Mouse (Mus musculus): Measurements from ENCODE around the gene Mas1. TPM values are rescaled to one million over a fixed set of nuclear protein-coding genes. Genes with fewer than 3 reads are reported as not detected.

Gene Mas1
- polyA plus RNA-seq, 1 experiment from 2014 or later, result 1.3 TPM

- 81% methylated on average over 10 of the region's 10 CpGs for WGBS
- no peak overlapping the region for H3K27ac ChIP-seq
- H3K4me1 ChIP-seq, result peaks cover 23% of the 10 kb centered on the region
- H3K36me3 ChIP-seq, result no peaks in the 10 kb centered on the region
- H3K4me2 ChIP-seq (replicated peaks), result no peak overlapping the region
- H3K27me3 ChIP-seq, result no peaks in the 10 kb centered on the region
- H3K4me3 ChIP-seq, result no peak overlapping the region
- H3K9me3 ChIP-seq, result no peaks in the 10 kb centered on the region
- H3K9ac ChIP-seq, result no peak overlapping the region
- no peak for ATAC-seq (ENCODE audit: insufficient number of reproducible peaks, insufficient read depth, low FRiP score, low TSS enrichment)
Measured at GRCm38 (mm10) chr17:12866853-12867252, 1.1 kb downstream of the Mas1 start.

GRCm38 (mm10) chr17:12865407-12865806 lies 2.5 kb downstream of the Mas1 start:
- peaks cover 21% of the 10 kb centered on the region for H3K4me1 ChIP-seq
- H3K9ac ChIP-seq, result no peak overlapping the region
- no peak for ATAC-seq (ENCODE audit: insufficient number of reproducible peaks, insufficient read depth, low FRiP score, low TSS enrichment)
- no peak overlapping the region for H3K27ac ChIP-seq
- H3K36me3 ChIP-seq, result no peaks in the 10 kb centered on the region
- H3K4me2 ChIP-seq (replicated peaks), result no peak overlapping the region
- H3K27me3 ChIP-seq, result no peaks in the 10 kb centered on the region
- WGBS, result 52% methylated on average over 3 of the region's 3 CpGs
- H3K4me3 ChIP-seq, result no peak overlapping the region
- H3K9me3 ChIP-seq, result no peaks in the 10 kb centered on the region

- Histone ChIP-seq H3K4me2 (replicated peaks) (no peak overlapping the region), H3K9me3 (no peaks in the 10 kb centered on the region), H3K9ac (no peak overlapping the region), H3K36me3 (no peaks in the 10 kb centered on the region), H3K27me3 (no peaks in the 10 kb centered on the region), H3K27ac (no peak overlapping the region), H3K4me1 (peaks cover 13% of the 10 kb centered on the region), H3K4me3 (no peak overlapping the region)
- no peak for ATAC-seq (ENCODE audit: insufficient number of reproducible peaks, insufficient read depth, low FRiP score, low TSS enrichment)
Measured at GRCm38 (mm10) chr17:12864111-12864510, 3.8 kb downstream of the Mas1 start.

GRCm38 (mm10) chr17:12859006-12859520 lies 8.9 kb downstream of the Mas1 start:
- no peak for ATAC-seq (ENCODE audit: insufficient number of reproducible peaks, insufficient read depth, low FRiP score, low TSS enrichment)
- no peak overlapping the region for H3K9ac ChIP-seq

GRCm38 (mm10) chr17:12858072-12858471 lies 9.9 kb downstream of the Mas1 start:
- no peak overlapping the region for H3K4me3 ChIP-seq
- ATAC-seq (ENCODE audit: insufficient number of reproducible peaks, insufficient read depth, low FRiP score, low TSS enrichment), result no peak
- H3K36me3 ChIP-seq, result no peaks in the 10 kb centered on the region
- H3K27me3 ChIP-seq, result no peaks in the 10 kb centered on the region
- no peak overlapping the region for H3K9ac ChIP-seq
- WGBS, result 35% methylated on average over 4 of the region's 4 CpGs
- no peak overlapping the region for H3K4me2 ChIP-seq (replicated peaks)
- no peaks in the 10 kb centered on the region for H3K9me3 ChIP-seq
- H3K4me1 ChIP-seq, result no peaks in the 10 kb centered on the region
- H3K27ac ChIP-seq, result no peak overlapping the region

More at GRCm38 (mm10) chr17:12859006-12859520, 8.9 kb downstream of the Mas1 start:
- Histone ChIP-seq H3K4me1 (no peaks in the 10 kb centered on the region), H3K27me3 (no peaks in the 10 kb centered on the region), H3K4me2 (replicated peaks) (no peak overlapping the region), H3K27ac (no peak overlapping the region), H3K4me3 (no peak overlapping the region), H3K36me3 (no peaks in the 10 kb centered on the region), H3K9me3 (no peaks in the 10 kb centered on the region)
- 73% methylated on average over 8 of the region's 8 CpGs for WGBS

- H3K36me3 ChIP-seq, result no peaks in the 10 kb centered on the region
- 43% methylated on average over 3 of the region's 3 CpGs for WGBS
- no peak for ATAC-seq (ENCODE audit: insufficient number of reproducible peaks, insufficient read depth, low FRiP score, low TSS enrichment)
- H3K4me3 ChIP-seq, result no peak overlapping the region
- no peaks in the 10 kb centered on the region for H3K4me1 ChIP-seq
- no peak overlapping the region for H3K4me2 ChIP-seq (replicated peaks)
- H3K27me3 ChIP-seq, result no peaks in the 10 kb centered on the region
- no peaks in the 10 kb centered on the region for H3K9me3 ChIP-seq
- H3K9ac ChIP-seq, result no peak overlapping the region
- H3K27ac ChIP-seq, result no peak overlapping the region
Measured at GRCm38 (mm10) chr17:12857395-12857794, 10.5 kb downstream of the Mas1 start.

GRCm38 (mm10) chr17:12854386-12854785 lies 13.6 kb downstream of the Mas1 start:
- Histone ChIP-seq H3K4me3 (no peak overlapping the region), H3K4me2 (replicated peaks) (no peak overlapping the region), H3K27me3 (no peaks in the 10 kb centered on the region), H3K9me3 (no peaks in the 10 kb centered on the region), H3K9ac (no peak overlapping the region), H3K36me3 (no peaks in the 10 kb centered on the region), H3K27ac (no peak overlapping the region), H3K4me1 (no peaks in the 10 kb centered on the region)
- ATAC-seq (ENCODE audit: insufficient number of reproducible peaks, insufficient read depth, low FRiP score, low TSS enrichment), result no peak
- 92% methylated on average over 11 of the region's 11 CpGs for WGBS

GRCm38 (mm10) chr17:12853821-12854220 lies 14.1 kb downstream of the Mas1 start:
- H3K4me1 ChIP-seq, result no peaks in the 10 kb centered on the region
- no peaks in the 10 kb centered on the region for H3K27me3 ChIP-seq
- H3K36me3 ChIP-seq, result no peaks in the 10 kb centered on the region
- no peak overlapping the region for H3K9ac ChIP-seq
- H3K27ac ChIP-seq, result no peak overlapping the region
- H3K4me2 ChIP-seq (replicated peaks), result no peak overlapping the region
- no peak for ATAC-seq (ENCODE audit: insufficient number of reproducible peaks, insufficient read depth, low FRiP score, low TSS enrichment)
- 84% methylated on average over 2 of the region's 2 CpGs for WGBS
- H3K4me3 ChIP-seq, result no peak overlapping the region
- H3K9me3 ChIP-seq, result no peaks in the 10 kb centered on the region

- Histone ChIP-seq H3K27me3 (no peaks in the 10 kb centered on the region), H3K36me3 (no peaks in the 10 kb centered on the region), H3K4me3 (no peak overlapping the region), H3K4me1 (no peaks in the 10 kb centered on the region), H3K27ac (no peak overlapping the region), H3K4me2 (replicated peaks) (no peak overlapping the region), H3K9ac (no peak overlapping the region), H3K9me3 (no peaks in the 10 kb centered on the region)
- WGBS, result 67% methylated on average over 11 of the region's 11 CpGs
- no peak for ATAC-seq (ENCODE audit: insufficient number of reproducible peaks, insufficient read depth, low FRiP score, low TSS enrichment)
Measured at GRCm38 (mm10) chr17:12851689-12852088, 16.3 kb downstream of the Mas1 start.

GRCm38 (mm10) chr17:12849778-12850382 lies 18.1 kb downstream of the Mas1 start:
- ATAC-seq (ENCODE audit: insufficient number of reproducible peaks, insufficient read depth, low FRiP score, low TSS enrichment), result no peak
- Histone ChIP-seq H3K4me1 (peaks cover 8% of the 10 kb centered on the region), H3K4me3 (no peak overlapping the region), H3K27me3 (no peaks in the 10 kb centered on the region), H3K36me3 (no peaks in the 10 kb centered on the region), H3K27ac (no peak overlapping the region), H3K4me2 (replicated peaks) (no peak overlapping the region), H3K9ac (no peak overlapping the region), H3K9me3 (no peaks in the 10 kb centered on the region)
- WGBS, result 86% methylated on average over 8 of the region's 8 CpGs

GRCm38 (mm10) chr17:12847736-12848135 lies 20.2 kb downstream of the Mas1 start:
- H3K36me3 ChIP-seq, result no peaks in the 10 kb centered on the region
- no peak overlapping the region for H3K4me2 ChIP-seq (replicated peaks)
- peaks cover 11% of the 10 kb centered on the region for H3K4me1 ChIP-seq
- no peaks in the 10 kb centered on the region for H3K27me3 ChIP-seq
- no peak overlapping the region for H3K9ac ChIP-seq
- no peak for ATAC-seq (ENCODE audit: insufficient number of reproducible peaks, insufficient read depth, low FRiP score, low TSS enrichment)
- H3K9me3 ChIP-seq, result no peaks in the 10 kb centered on the region
- WGBS, result 63% methylated on average over 4 of the region's 4 CpGs
- H3K4me3 ChIP-seq, result no peak overlapping the region
- no peak overlapping the region for H3K27ac ChIP-seq

- ATAC-seq (ENCODE audit: insufficient number of reproducible peaks, insufficient read depth, low FRiP score, low TSS enrichment), result 0 out of 2 replicates have a peak, but pooled peaks have one; percentile 58
- Histone ChIP-seq H3K27ac (0 out of 2 replicates have a peak overlapping the region, but pooled peaks have one; percentile 25), H3K4me3 (no peak overlapping the region), H3K27me3 (no peaks in the 10 kb centered on the region), H3K4me2 (replicated peaks) (no peak overlapping the region), H3K9ac (no peak overlapping the region), H3K9me3 (no peaks in the 10 kb centered on the region), H3K4me1 (peaks cover 11% of the 10 kb centered on the region), H3K36me3 (no peaks in the 10 kb centered on the region)
- 76% methylated on average over 5 of the region's 5 CpGs for WGBS
Measured at GRCm38 (mm10) chr17:12846474-12846873, 21.5 kb downstream of the Mas1 start.

All from embryonic facial prominence, embryonic 12.5 days (tissue).